ENCODE assay signal across 16 mouse cellular contexts in genomic region chr17:85541258-85541777, GRCm38 (mm10).
"Had no signal": no experiment of that assay in that cellular context is flagged by ENCODE, and none has a peak within 500 bp of the region (broad histone marks: within the 10 kb centered on the region; RNA-seq: fewer than 3 reads in every experiment).

No protein-coding gene starts in this region.

- H3K27ac ChIP-seq: lung, embryonic 15.5 days; macrophage; midbrain, embryonic 13.5 days; midbrain, embryonic 15.5 days; neural tube, embryonic 12.5 days; stomach, embryonic 15.5 days had no signal

- H3K36me3 ChIP-seq: lung, embryonic 15.5 days; midbrain, embryonic 13.5 days; midbrain, embryonic 15.5 days; neural tube, embryonic 12.5 days; stomach, embryonic 15.5 days had no signal

- H3K27me3 ChIP-seq: lung, embryonic 15.5 days; megakaryocyte, embryonic 14.5 days; midbrain, embryonic 15.5 days; neural tube, embryonic 12.5 days; stomach, embryonic 15.5 days had no signal

- H3K9ac ChIP-seq: lung, embryonic 15.5 days; midbrain, embryonic 13.5 days; midbrain, embryonic 15.5 days; neural tube, embryonic 12.5 days; stomach, embryonic 15.5 days had no signal

- ATAC-seq: lung, postnatal 0 days; midbrain, embryonic 13.5 days; midbrain, embryonic 15.5 days had no signal

- H3K4me1 ChIP-seq: lung, embryonic 15.5 days; megakaryocyte, embryonic 14.5 days; midbrain, embryonic 13.5 days; midbrain, embryonic 15.5 days; neural tube, embryonic 12.5 days; stomach, embryonic 15.5 days had no signal

- H3K4me3 ChIP-seq: lung, embryonic 15.5 days; megakaryocyte, embryonic 14.5 days; midbrain, embryonic 13.5 days; midbrain, embryonic 15.5 days; neural tube, embryonic 12.5 days; stomach, embryonic 15.5 days had no signal

- DNase-seq: lung, adult 2 months; lung, postnatal 14 days; lung, postnatal 36 days; right cerebral cortex, postnatal 14 days; thymus, adult 18-20 months; thymus, postnatal 14 days; thymus, postnatal 36 days had no signal

- H3K9me3 ChIP-seq: lung, embryonic 15.5 days; midbrain, embryonic 15.5 days; neural tube, embryonic 12.5 days; stomach, embryonic 15.5 days had no signal

- H3K4me2 ChIP-seq: lung, embryonic 15.5 days; midbrain, embryonic 11.5 days; midbrain, embryonic 13.5 days; midbrain, embryonic 15.5 days; neural tube, embryonic 12.5 days; stomach, embryonic 15.5 days had no signal
